Mouse (Mus musculus) lung, postnatal 10 days (tissue): ENCODE results near the gene Cdk20.

Experiments used
- DNase-seq: peaks from one replicate; pipeline ENCODE4 v3.0.0; 2021

The Cdk20 gene

DNA sequence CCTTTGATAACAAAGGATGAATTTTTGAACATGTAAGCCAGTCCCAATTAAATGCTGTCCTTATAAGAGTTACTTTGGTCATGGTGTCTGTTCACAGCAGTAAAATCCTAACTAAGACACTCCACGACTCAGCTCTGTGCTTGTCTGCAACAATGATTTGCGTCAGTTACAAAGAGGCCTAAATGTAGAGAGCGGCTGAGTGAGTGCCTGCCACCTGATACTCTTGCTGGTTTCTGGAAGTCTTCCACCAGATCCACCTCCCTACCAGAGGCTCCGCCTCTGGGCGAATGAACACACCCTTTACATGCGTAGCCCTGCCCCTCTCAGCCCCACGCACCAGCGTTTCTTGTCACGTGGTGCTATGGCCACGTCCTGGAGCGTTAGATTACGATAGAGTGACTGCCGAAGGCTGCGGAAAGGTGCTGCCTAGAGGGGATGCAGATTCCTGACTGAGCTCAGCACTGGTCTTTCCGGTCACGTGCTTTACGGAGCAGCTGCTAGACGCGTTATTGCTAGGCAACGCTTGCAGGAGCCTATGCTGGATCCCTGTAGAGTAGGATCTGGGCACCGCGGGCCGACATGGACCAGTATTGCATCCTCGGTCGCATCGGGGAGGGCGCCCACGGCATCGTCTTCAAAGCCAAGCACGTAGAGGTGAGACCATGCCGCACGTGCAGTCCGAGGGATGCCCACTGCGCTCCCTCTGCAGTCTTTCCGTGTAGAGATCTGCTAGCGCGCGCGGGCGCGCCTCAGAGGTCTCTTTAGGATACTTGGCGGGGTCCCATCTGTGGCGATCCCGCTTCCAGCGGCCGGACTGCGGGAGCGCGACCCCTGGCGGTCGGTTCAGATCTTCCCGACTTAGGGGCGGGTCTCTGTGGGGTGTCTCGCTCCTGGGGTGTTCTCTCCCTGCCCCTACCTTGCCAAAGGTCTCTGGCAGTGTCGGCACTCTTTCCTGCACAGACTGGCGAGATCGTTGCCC lies at the start of gene Cdk20:
TSS of gene Cdk20 (plus strand) at position 298 of the 979 bp plus-strand sequence.
- DNase-seq, result peak; percentile 93

DNA sequence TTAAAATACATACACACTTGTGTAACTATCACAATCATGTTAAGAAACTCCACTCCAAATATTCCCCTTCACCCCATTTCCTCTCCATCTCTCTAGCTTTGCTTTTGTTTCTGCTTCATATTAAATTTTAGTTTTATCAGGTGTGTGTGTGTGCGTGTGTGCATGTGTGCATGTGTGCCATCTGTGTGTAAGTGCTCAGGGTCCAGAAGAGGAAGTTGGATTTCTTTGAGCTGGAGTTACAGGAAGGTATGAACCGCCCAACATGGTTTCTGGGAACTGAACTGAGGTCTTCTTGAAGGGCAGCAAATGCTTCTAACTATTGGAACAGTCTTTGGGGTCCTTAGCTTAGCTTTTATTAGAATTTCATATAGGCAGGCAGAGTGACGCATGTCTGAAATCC lies 47.2 kb upstream of the Cdk20 start:
- no peak for DNase-seq

DNA sequence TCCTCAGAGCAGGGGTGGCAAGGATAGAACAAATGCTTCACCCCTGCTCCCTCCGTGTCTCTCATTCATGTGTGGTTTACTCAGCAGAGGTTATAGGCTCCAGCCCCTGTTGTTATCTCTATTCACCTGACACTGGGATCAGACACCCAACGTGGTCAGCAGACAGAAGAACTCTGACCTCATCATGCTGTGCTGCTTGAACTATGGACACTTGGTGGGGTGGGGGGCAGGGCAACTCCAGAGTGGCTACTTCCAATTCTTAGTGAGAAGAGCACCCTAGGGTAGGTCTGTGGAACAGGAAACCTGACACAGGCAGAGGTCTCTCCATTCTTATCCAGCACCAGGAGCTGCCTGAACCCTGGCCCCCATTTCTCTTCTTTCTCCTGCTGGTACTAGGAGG lies 46.1 kb upstream of the Cdk20 start:
- no peak for DNase-seq

DNA sequence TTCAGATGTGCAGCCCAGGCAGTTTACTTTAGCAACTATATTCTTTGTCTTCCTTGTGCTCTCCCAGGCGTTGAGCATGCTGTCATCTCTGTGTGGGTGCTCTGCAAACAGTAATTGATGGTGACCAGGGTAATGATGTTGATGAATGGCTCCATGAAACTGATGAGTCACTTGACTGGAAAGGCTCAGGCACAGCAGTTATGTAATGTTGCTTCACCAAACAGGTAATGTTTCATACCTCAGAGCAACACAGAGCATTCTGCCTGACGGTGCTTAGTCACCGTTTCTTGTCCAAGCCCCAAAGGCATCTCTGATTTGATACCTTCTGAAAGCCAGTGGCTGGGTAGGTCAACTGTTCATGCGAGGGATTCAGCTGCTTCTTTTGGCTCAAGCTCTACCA lies 43.7 kb upstream of the Cdk20 start:
- no peak for DNase-seq

DNA sequence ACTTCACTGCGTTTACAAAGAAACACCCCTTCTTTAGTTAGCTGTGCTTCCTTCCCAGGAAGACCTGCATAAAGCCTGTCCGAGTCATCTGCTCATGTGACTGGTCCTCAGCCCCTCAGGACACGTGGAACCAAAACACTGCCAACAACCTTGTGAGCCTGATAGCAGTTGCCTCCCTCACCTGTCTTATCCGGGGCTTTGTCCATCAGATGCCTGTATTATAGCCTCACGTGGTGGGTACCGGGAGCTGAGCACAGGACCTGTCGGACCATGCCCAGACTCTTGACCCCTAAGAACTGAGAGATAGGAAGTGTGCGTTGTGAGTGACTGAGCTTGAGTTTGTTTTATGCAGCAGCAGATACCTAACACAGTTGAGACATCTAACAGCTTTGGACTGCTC lies 35.1 kb upstream of the Cdk20 start:
- no peak for DNase-seq

DNA sequence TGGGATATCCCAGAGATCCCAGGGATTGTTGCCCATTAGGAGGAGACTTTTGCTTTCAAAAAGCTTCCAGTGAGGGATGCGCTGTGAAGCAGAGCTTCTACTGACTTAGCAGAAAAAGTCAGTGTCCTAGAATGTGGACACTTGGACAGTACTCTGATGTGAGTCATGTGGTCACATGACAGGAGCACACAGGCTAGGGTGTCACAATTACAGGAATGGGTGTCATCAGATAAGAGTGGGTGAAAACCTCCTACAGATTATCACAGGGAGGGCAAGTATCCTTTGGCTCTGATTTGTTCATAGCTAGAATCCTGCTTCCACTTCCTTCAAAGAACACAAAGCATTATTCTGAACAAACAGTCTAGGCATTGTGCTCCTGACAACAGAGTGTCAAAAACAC lies 34.0 kb upstream of the Cdk20 start:
- no peak for DNase-seq

DNA sequence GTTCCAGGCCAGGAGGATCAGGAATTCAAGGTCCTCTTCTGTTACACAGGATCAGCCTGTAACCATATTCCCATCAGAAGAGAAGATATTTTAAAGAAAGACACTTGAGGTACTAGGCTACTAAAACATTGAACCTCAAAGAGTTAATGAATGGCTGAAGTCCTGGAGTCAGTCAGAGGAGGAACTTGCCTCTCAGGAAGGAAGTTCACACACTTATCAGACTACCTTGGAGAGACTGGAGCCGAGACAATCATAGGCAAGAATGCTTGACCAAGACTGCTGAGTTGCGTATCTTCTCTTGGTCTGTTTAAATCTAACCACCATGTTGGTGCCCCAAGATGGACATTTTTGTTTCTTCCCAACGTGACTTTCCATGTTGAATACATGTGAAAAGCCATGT lies 32.2 kb upstream of the Cdk20 start:
- no peak for DNase-seq

DNA sequence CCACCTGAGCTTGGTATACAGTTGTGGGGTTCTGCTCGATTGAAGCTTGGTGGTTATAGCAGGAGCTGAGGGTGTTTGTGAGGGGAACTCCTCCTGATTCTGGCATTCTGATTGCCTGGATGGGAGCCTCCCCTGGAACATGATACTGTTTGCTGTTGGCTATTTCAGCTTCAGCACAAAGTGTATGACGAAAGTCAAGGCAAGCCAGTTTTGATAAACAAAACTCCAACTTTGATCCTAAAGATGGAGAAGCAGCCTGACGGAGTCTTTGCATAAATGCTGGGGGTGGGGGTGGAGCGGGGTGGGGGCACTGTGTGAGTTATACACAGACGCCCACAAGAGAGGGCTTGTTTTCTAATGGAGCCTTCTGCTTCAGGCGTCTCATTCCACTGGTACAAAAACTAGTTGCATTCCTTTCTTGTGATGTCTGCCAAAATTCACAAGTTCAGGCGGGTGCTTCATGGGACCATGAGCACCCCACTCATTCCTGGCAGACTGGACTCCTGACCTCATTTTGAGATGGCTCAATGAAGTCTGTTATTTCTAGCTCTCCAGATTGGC lies 31.2 kb upstream of the Cdk20 start:
- DNase-seq, result peak; percentile 77

DNA sequence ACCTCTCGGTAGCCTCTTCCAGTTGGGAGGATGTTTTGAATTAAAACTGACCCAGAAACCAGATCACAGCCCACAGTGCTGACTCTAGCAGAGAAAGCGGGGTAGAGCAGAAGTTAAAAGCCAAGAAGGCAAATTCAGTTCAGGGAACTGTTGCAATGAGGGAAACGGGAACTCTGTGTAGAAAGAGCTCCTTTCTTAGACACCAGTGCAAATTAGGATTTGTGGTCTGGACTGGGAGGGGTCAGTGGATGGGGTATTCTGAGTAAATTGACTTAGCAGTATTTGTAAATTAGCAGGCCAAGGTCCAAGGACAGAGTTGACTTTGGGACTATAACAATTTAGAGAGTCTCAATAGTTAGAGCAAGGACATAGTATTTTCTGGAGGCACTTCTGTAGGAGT lies 30.1 kb upstream of the Cdk20 start:
- peak; percentile 24 for DNase-seq

DNA sequence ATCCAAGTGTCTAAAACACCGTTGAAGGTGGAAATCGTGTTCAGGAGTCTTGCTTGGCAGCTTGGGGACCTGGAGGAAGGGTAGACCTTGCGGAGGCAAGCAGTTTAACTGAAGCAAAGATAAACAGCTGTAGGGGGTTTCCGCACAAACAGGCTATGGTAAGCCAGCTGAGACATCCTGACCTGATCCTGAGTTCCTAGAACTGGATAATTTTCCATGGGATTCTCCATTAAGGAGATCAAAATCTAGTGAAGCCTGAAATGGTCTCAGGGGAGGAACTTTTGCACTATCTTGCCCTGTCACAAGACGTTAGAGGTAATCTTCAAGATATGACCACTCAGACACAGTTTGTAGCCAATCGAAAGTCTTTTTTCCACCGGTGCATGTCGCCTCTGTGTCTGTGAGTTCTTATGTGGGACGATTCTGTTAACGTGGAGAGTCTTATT lies 29.6 kb upstream of the Cdk20 start:
- no peak for DNase-seq

DNA sequence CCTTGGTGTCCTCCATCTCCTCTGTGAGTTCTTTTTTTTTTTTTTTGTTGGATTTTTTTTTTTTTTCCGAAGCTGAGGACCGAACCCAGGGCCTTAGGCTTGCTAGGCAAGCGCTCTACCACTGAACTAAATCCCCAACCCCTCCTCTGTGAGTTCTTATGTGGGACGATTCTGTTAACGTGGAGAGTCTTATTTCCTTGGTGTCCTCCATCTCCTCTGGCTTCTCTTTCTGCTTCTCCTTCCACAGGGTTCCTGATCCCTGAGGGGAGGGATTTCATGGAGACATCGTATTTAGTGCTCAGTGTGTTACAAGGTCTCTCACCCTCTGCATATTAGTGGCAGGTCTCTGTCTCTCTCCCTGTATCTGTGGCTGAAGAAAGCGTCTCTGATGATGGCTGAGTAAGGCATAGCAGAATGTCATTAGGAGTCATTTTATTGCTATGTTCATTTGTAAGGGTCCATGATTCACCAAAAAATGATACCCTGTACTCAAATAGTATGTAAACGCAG lies 29.1 kb upstream of the Cdk20 start:
- DNase-seq, result no peak

DNA sequence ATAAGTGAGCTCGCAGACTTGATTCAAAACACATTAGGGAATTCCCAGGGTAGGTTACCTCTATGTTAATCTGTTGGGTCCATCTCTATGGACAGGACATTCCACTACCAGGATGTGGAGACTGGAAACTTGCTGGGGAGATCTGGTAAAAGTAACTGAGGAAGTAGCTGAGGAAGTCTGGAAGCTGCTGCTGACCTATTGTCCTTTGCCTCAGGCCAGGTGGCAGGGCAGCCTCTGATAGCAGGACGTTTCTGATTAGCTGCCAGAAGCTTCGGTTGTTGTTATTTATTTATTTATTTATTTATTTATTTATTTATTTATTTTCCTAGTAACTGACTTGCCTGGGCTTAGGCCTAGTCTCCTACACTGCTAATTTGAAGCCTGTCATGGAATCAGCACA lies 28.6 kb upstream of the Cdk20 start:
- no peak for DNase-seq

DNA sequence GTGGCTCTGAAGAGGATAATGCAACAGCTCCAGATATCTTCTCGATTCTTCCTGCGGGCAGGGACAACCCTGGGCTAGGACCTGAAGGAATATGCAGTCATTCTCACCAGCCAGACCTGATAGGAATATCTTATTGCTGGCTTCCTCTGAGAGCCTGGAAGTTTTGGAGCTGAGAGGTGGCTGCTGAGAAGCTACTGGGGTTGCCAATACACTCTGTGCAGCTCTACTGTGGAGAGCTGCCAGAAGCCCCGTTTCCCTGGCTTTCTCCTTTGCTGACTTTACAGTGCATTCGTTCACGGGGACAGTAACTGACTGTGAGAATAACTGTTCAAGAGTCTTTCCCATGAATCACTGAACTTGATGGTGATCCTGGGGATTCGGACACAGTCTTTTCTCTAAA lies 26.6 kb upstream of the Cdk20 start:
- peak; percentile 33 for DNase-seq

DNA sequence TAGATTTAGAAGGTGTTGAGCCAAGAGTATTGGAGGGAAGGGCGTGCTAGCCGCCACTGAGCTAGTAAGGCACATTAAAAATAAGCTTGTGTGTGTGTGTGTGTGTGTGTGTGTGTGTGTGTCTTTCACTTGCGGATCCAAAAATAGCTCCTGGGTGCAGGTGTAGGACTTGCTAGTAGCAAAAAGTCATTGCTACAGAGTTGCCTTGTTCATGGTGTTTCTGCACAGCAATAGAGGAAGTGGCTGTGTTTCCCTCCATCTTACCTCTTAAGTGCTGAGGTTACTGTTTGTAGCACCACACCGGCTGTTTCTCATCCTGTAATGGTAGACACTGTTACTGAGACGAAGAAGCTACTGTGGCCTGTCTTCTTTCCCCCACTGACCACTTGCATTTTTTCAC lies 24.1 kb upstream of the Cdk20 start:
- no peak for DNase-seq

DNA sequence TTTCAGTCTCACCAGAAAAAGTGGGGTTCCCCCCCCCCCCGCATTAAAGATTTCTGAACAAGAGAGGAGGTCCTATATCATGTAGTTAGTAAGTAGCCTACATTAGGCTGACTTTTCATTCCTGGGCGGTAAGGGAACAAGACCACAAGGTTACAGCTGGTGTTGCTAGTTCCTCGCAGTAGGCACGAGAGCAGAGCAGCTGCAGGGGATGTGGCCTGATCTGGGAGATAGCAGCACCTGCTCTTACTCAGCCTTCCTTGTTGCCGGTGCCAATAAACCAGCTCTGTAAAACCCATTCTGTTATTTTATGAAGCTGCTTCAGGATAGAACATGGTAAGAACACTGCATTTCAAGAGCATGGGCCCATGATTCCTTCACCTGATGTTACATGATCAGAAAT lies 21.5 kb upstream of the Cdk20 start:
- DNase-seq, result no peak

DNA sequence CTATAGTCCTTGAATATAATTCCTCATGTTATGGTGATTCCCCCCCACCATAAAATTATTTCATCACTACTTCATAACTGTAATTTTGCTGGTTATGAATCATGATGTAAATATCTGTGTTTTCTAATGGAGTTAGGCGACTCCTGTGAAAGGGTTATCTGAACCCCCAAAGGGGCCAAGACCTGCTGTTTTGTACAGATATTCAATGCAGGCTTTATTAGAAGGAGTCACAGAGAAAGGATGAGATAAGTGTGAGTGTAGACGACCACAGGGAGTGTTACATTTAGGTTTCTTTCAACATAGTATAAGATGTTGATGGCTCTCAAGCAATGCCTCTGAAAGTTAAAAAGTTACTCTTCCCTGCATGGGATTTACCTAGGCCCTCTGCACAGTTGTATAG lies 20.8 kb upstream of the Cdk20 start:
- DNase-seq, result no peak

DNA sequence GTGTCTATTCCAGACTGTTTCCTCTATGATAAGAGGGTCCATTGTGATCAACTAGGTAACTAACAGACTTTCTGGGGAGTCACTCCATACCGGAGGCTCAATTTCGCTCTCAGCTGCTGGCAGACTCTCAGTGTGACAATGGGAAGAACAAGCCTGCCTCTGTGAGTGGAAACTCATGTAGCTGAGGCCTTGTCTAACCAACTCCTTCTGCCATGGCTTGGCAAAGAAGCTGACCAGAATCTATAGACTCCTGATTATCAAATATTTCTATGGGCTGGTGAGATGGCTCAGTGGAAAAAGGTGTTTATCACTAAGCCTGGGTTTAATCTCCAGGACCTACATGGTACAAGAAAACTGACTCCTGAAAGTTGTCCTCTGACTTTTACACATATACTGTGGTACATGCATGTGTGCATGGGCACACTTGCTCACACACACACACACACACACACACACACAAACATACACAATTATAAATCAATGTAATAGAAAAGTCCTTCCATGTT lies 19.3 kb upstream of the Cdk20 start:
- no peak for DNase-seq

DNA sequence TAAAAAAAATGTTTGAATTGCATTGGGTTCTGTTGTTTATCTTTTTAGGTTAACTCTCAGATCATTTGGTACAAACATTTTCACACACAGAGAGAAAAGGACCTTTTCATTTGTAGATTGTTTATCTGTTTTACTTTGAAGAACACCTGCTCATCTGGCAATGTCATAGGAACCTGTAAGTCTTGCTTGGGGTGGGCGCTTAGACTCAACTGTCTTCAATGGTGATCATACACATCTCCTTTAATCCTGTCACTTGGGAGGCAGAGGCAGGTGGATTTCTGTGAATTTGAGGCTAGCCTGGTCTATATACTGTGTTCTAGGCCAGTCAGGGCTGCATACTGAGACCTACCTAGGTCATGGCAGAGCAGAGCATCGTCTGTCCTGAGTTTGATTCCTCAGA lies 16.5 kb upstream of the Cdk20 start:
- no peak for DNase-seq

DNA sequence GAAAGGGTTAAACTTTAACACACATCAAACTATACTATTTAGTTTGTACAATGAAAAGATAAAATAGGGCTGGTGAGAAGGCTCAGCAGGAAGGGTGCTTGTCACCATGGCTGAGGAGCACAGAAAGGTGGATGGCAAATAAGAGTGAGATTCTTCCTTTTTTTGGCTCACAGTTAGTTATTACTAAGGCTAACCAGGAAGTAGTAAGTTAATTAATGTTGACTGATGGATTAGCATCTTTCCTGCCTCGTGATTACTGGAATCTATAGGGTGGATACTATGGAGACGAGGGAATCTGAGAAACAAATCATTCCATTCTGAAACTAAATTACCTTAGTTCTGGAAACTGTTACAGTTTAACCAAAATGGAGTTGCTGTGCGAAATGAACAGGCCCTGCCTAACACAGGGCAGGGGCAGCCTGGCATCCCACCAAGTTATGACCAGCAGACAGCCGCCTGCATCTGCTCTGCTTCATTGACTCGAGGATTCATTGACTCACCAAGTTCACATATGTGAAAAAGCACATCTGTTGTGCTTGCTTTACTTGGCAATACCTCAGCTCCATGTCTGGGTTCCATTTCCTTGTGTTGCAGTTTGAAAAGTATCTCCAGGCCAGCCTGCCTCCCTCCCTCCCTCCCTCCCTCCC lies 15.0 kb upstream of the Cdk20 start:
- DNase-seq, result peak; percentile 57

DNA sequence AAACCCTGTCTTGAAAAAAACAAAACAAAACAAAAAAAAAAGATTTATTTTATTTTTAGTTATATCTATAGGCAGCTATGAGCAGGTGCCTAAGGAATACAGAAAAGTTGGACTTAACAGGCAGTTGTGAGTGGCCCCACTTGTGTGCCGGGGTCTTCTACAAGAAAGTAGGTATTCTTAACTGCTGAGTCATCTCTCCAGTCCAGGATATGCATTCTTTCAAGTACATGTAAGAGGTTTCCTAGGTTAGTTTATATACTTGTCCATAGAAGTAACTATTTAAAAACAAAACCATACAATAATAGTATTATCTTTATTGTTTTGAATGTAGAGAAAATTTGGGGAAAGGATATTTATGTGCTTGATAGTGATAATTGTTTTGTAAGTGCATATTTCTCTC lies 11.3 kb upstream of the Cdk20 start:
- no peak for DNase-seq

DNA sequence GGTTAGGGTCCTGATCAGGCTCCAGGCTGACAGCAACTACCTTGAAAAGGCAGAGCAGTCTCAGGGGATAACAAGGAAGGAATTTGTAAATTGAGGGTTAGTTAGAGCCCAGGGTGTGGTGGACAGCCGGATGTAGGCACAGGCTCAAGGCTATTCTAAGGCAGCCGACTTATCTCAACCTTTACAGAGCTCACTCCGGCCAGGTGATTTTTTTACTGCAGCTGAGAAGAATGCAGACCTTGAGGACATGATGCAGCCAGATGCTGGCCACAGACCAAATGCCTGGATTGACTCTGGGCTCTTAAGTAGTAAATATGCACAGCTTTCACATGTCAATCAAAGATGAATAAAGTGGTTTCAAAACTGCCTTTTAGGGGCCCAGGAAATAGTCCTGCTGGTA lies 10.7 kb upstream of the Cdk20 start:
- DNase-seq, result no peak

DNA sequence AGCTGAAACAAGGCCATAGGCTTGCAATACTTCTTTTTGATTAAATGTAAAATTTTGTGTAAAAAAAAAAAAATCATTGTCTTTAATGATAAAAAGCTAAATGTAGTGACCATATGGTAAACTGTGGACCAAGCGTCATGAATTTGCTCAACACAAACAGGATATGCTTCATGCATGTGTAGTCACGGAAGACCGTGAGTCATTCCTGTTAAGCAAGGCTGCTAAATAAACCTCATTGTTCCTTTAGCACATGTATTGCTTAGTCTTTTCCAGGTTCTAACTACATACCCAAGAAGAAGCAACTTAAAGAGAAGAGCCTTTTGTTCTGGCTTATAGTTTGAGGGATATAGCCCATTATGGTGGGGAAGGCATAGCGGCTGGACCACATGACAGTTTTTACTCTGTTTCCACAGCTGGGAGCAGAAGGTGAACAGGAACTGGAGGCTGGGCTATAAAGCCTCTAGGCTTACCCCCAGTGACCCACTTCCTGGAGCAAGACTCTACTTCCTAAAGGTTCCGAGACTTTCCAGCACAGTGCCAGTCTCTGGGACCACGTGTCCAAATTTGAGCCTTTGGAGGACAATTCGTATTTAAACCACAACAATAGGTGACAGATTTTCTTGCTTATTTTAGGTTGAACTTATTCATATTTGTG lies 10.0 kb upstream of the Cdk20 start:
- DNase-seq, result no peak

DNA sequence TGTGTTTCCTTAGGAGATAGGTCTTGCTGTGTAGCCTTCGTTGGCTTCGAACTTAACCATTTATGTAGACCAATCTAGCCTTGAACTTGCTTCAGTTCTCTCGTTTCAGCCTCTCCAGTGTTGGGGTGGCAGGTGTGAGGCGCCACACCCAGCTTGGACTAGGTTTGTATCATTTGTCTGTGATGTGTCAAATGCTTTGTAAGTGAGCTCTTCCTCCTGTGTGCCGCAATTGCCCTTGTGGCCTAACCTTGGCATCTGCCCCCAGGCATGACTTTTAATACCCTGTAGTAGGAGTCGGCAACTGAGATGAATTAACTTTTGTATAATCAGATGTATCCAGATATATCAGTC lies 9.5 kb upstream of the Cdk20 start:
- DNase-seq, result no peak
